Mouse (Mus musculus): ENCODE data around the gene Hivep1. TPM values are rescaled to one million over a fixed set of nuclear protein-coding genes. Genes with fewer than 3 reads are reported as not detected.
A peak's percentile ranks its signal among the peaks of the same experiment; 100 is the strongest.

The Hivep1 gene
- 9.7 and 11.7 TPM in 2 replicates for polyA plus RNA-seq (2015; fragmentation: Nextera tagmentation; extraction: Ambion mirVana)

- Histone ChIP-seq H3K27me3 (no peaks in the 10 kb centered on the region), H3K4me1 (peaks cover 21% of the 10 kb centered on the region), H3K9ac (peak within 1 kb of the TSS; percentile 84), H3K27ac (replicated peaks) (peak within 1 kb of the TSS; percentile 96), H3K9me3 (replicated peaks) (no peaks in the 10 kb centered on the region), H3K4me2 (replicated peaks) (peak within 1 kb of the TSS; percentile 81), H3K4me3 (replicated peaks) (peak within 1 kb of the TSS; percentile 86), H3K36me3 (peaks cover 11% of the 10 kb centered on the region; the same call in 1 of the 2 replicates)
- peak; percentile 50 for ATAC-seq (ENCODE audit: insufficient number of reproducible peaks, low FRiP score, low TSS enrichment, low read depth)
- under 1% methylated on average over 75 of the region's 100 CpGs for WGBS
These were observed at the start of gene Hivep1 for GRCm38 (mm10) chr13:42051961-42052695. Gene Hivep1, plus strand, starts transcription at chr13:42052021.

- 61% methylated on average over 10 of the region's 10 CpGs for WGBS
- Histone ChIP-seq H3K27ac (replicated peaks) (no peak overlapping the region), H3K36me3 (no peaks in the 10 kb centered on the region), H3K4me3 (replicated peaks) (no peak overlapping the region), H3K4me2 (replicated peaks) (no peak overlapping the region), H3K9me3 (replicated peaks) (no peaks in the 10 kb centered on the region), H3K27me3 (no peaks in the 10 kb centered on the region), H3K9ac (no peak overlapping the region), H3K4me1 (0 out of 2 replicates have a peak, but pooled peaks cover 2% of the 10 kb centered on the region)
- ATAC-seq (ENCODE audit: insufficient number of reproducible peaks, low FRiP score, low TSS enrichment, low read depth): no peak
These were observed 36.3 kb upstream of the Hivep1 start for GRCm38 (mm10) chr13:42015484-42016045.

DNA sequence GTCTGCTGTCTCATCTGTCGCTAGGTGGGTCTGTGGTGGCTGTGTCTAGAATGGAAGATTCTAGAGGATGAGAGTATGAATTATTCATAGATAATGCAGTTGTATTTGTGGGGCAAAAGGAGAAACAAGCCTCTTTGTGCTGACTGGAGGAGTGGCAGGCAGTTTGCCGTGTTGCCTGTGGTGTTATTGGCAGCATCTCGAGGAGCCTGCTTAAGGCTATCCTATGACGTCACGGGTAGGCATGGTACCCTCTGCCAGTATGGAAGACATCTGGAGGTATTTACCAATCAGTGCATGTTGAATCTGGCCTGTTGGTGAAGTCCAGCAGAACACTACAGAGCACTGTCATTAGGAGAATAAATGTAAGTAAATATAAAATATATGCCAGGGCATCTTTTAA, 35.6 kb upstream of the Hivep1 start:
- Histone ChIP-seq H3K27me3 (no peaks in the 10 kb centered on the region), H3K9me3 (replicated peaks) (no peaks in the 10 kb centered on the region), H3K4me1 (0 out of 2 replicates have a peak, but pooled peaks cover 2% of the 10 kb centered on the region), H3K4me3 (replicated peaks) (no peak overlapping the region), H3K4me2 (replicated peaks) (no peak overlapping the region), H3K9ac (no peak overlapping the region), H3K36me3 (no peaks in the 10 kb centered on the region), H3K27ac (replicated peaks) (no peak overlapping the region)
- no peak for ATAC-seq (ENCODE audit: insufficient number of reproducible peaks, low FRiP score, low TSS enrichment, low read depth)
- WGBS: 51% methylated on average over 5 of the region's 5 CpGs

DNA sequence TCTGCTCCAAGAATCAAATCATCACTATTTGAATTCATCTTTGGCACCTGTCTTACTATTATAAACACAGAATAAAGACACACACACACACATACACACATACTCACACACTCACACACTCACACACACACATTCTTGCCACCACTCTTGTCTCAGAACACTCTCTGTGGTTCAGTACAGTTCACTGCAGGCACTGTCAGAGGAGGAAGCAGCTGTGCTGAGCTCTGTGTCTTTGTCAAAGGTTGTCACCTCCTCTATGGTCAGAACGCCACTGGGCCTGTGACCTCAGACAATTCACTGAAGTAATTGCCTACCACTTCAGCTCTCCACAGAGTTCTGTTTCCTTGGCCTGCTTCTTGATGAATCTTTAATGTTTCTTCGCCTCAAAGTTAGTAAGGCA, 33.5 kb upstream of the Hivep1 start:
- no peaks in the 10 kb centered on the region for H3K27me3 ChIP-seq
- H3K27ac ChIP-seq (replicated peaks): no peak overlapping the region
- ATAC-seq (ENCODE audit: insufficient number of reproducible peaks, low FRiP score, low TSS enrichment, low read depth): no peak
- no peaks in the 10 kb centered on the region for H3K9me3 ChIP-seq (replicated peaks)
- 69% methylated on average over 2 of the region's 2 CpGs for WGBS
- no peak overlapping the region for H3K4me3 ChIP-seq (replicated peaks)
- H3K36me3 ChIP-seq: no peaks in the 10 kb centered on the region
- 0 out of 2 replicates have a peak, but pooled peaks cover 2% of the 10 kb centered on the region for H3K4me1 ChIP-seq
- no peak overlapping the region for H3K4me2 ChIP-seq (replicated peaks)
- H3K9ac ChIP-seq: no peak overlapping the region

DNA sequence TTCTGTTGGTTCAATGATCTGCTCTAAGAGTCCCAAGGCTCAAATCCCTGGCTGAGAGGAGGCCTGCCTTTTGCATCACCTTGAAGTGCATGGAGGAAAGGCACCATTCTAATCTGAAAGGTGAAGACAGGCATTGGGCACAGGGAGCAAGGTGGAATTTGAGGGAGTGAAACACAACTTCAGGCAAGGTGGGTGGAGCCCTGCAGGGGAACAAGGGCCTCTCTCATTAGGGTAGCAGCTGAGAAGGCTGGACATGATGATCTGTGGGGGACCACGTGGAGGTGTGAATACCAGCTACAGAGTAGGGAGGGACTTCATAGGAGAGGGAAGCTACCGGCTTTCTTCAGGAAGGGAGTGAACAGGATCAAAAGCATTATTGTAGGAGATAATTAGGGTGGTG, 10.6 kb upstream of the Hivep1 start:
- H3K27me3 ChIP-seq: no peaks in the 10 kb centered on the region
- WGBS: 23% methylated on average over 2 of the region's 2 CpGs
- H3K27ac ChIP-seq (replicated peaks): no peak overlapping the region
- H3K4me3 ChIP-seq (replicated peaks): no peak overlapping the region
- ATAC-seq (ENCODE audit: insufficient number of reproducible peaks, low FRiP score, low TSS enrichment, low read depth): no peak
- H3K4me2 ChIP-seq (replicated peaks): no peak overlapping the region
- no peak overlapping the region for H3K9ac ChIP-seq
- no peaks in the 10 kb centered on the region for H3K36me3 ChIP-seq
- no peaks in the 10 kb centered on the region for H3K4me1 ChIP-seq
- H3K9me3 ChIP-seq (replicated peaks): no peaks in the 10 kb centered on the region

DNA sequence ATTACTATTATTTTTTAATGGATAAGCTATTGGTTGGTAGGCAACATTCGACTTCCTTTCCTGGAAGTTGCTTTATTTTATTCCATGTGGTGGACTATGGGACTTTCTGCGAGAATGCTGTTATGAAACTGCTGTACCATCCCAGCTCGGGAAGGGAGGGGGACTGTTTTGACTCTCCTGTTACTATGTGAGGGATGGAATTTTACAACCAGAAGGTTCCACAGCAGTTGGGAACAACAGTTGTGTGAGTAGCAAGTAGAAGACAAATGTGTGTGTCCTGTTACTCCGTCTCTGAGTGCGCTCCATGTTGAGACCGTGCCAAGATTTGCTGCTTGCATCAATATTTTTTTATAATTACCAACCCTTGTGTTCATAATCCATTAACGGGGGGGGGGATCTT, 8.4 kb upstream of the Hivep1 start:
- no peak for ATAC-seq (ENCODE audit: insufficient number of reproducible peaks, low FRiP score, low TSS enrichment, low read depth)
- no peaks in the 10 kb centered on the region for H3K27me3 ChIP-seq
- H3K4me2 ChIP-seq (replicated peaks): no peak overlapping the region
- H3K4me1 ChIP-seq: peaks cover 4% of the 10 kb centered on the region; the same call in 1 of the 2 replicates
- no peak overlapping the region for H3K4me3 ChIP-seq (replicated peaks)
- no peaks in the 10 kb centered on the region for H3K9me3 ChIP-seq (replicated peaks)
- no peak overlapping the region for H3K9ac ChIP-seq
- 74% methylated on average over 7 of the region's 7 CpGs for WGBS
- no peaks in the 10 kb centered on the region for H3K36me3 ChIP-seq
- no peak overlapping the region for H3K27ac ChIP-seq (replicated peaks)

DNA sequence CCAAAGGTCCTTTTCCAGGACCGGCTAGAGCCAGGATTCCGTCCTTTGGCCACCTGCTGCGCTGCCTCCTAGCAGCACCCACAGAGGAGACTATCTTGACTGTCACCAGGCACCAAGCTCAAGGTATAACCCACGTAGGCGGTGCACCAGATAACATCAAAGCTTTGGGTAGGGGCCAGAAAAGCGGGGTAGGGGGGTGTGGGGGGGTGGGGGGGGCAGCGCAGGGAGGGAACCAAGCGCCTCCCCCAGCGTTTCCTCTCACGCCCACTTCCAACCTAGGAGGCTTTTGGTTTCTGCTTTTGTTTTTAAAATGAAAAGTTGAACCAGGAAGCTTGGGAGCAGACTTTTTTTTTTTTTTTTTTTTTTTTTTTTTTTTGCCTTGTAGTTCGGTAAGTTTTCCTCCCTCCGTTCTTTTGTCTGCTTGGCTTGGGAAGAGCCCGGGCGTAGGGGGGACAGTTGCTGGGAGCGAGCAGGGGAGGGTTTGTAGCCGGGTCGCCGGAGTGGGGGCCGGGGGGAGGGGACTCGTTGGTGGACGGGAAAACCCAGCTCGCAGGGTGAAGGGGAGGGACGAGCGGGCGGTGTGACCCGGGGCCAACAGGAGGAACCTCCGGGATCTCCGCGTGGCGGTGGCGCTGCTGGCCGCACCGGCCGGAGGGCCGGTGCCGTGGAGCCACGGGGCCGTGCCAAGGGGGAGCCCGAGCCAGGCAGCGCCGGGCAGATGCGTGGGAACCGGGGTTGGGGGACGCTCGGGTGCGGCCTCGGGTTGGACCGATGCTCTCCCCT, 2.6 kb upstream of the Hivep1 start:
- WGBS: under 1% methylated on average over 48 of the region's 48 CpGs
- H3K27me3 ChIP-seq: no peaks in the 10 kb centered on the region

DNA sequence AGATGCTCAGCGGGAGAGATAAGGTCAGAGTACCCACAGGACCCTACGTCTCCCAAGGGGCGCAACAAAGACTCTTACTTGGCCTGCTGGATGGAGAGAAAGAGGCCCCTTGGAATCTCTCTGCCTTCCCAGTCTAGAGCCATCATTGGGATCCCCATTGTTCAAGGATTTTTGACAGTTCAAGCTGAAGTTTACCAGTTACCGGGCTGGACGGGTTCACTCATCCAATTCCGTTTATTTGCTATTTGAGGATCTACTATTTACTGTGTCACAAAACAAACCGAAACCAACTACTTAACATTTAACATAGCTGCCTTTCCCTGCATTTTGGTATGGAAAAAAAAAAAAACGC, 2.1 kb upstream of the Hivep1 start:
- Histone ChIP-seq H3K4me3 (replicated peaks) (peak overlapping the region; percentile 86), H3K27me3 (no peaks in the 10 kb centered on the region), H3K36me3 (no peaks in the 10 kb centered on the region), H3K27ac (replicated peaks) (peak overlapping the region; percentile 93), H3K9ac (peak overlapping the region; percentile 57), H3K4me2 (replicated peaks) (peak overlapping the region; percentile 81), H3K4me1 (peaks cover 21% of the 10 kb centered on the region), H3K9me3 (replicated peaks) (no peaks in the 10 kb centered on the region)
- 1% methylated on average over 8 of the region's 8 CpGs for WGBS
- ATAC-seq (ENCODE audit: insufficient number of reproducible peaks, low FRiP score, low TSS enrichment, low read depth): no peak

More for the DNA sequence above, 2.6 kb upstream of the Hivep1 start:
- Histone ChIP-seq H3K4me2 (replicated peaks) (peak overlapping the region; percentile 81), H3K27ac (replicated peaks) (peak overlapping the region; percentile 93), H3K9me3 (replicated peaks) (no peaks in the 10 kb centered on the region), H3K4me3 (replicated peaks) (peak overlapping the region; percentile 86), H3K9ac (peak overlapping the region; percentile 57), H3K36me3 (no peaks in the 10 kb centered on the region), H3K4me1 (peaks cover 21% of the 10 kb centered on the region)
- ATAC-seq (ENCODE audit: insufficient number of reproducible peaks, low FRiP score, low TSS enrichment, low read depth): no peak

GRCm38 (mm10) chr13:42050160-42050559, 1.7 kb upstream of the Hivep1 start:
- WGBS: 3% methylated on average over 3 of the region's 3 CpGs
- Histone ChIP-seq H3K27ac (replicated peaks) (peak overlapping the region; percentile 96; the same call in 1 of the 2 replicates), H3K9me3 (replicated peaks) (no peaks in the 10 kb centered on the region), H3K27me3 (no peaks in the 10 kb centered on the region), H3K4me1 (peaks cover 21% of the 10 kb centered on the region), H3K4me3 (replicated peaks) (peak overlapping the region; percentile 86), H3K9ac (no peak overlapping the region), H3K36me3 (no peaks in the 10 kb centered on the region), H3K4me2 (replicated peaks) (peak overlapping the region; percentile 81)
- no peak for ATAC-seq (ENCODE audit: insufficient number of reproducible peaks, low FRiP score, low TSS enrichment, low read depth)

- Histone ChIP-seq H3K4me3 (replicated peaks) (peak overlapping the region; percentile 86), H3K36me3 (peaks cover 4% of the 10 kb centered on the region; the same call in 1 of the 2 replicates), H3K9me3 (replicated peaks) (no peaks in the 10 kb centered on the region), H3K9ac (peak overlapping the region; percentile 42), H3K27me3 (no peaks in the 10 kb centered on the region), H3K4me2 (replicated peaks) (peak overlapping the region; percentile 81), H3K27ac (replicated peaks) (peak overlapping the region; percentile 96), H3K4me1 (peaks cover 21% of the 10 kb centered on the region)
- WGBS: under 1% methylated on average over 10 of the region's 10 CpGs
- no peak for ATAC-seq (ENCODE audit: insufficient number of reproducible peaks, low FRiP score, low TSS enrichment, low read depth)
These were observed 980 bp upstream of the Hivep1 start for GRCm38 (mm10) chr13:42050880-42051201.

GRCm38 (mm10) chr13:42051202-42051906, 467 bp upstream of the Hivep1 start:
- Histone ChIP-seq H3K36me3 (peaks cover 6% of the 10 kb centered on the region; the same call in 1 of the 2 replicates), H3K4me1 (peaks cover 21% of the 10 kb centered on the region), H3K4me2 (replicated peaks) (peak overlapping the region; percentile 81), H3K27me3 (no peaks in the 10 kb centered on the region), H3K9ac (peak overlapping the region; percentile 42), H3K4me3 (replicated peaks) (peak overlapping the region; percentile 86), H3K27ac (replicated peaks) (peak overlapping the region; percentile 96), H3K9me3 (replicated peaks) (no peaks in the 10 kb centered on the region)
- ATAC-seq (ENCODE audit: insufficient number of reproducible peaks, low FRiP score, low TSS enrichment, low read depth): peak; percentile 93
- WGBS: under 1% methylated on average over 30 of the region's 51 CpGs

Measured in embryonic facial prominence, embryonic 15.5 days (tissue).